Mouse (Mus musculus) neutrophil, adult 5-6 weeks (primary cell): ENCODE results near the gene Ubap2l. TPM values are rescaled to one million over a fixed set of nuclear protein-coding genes. Genes with fewer than 3 reads are reported as not detected.

ENCODE experiments used
- ATAC-seq: fragments of 151-379, 151-347 bp; 2 replicates; pipeline ENCODE4 v1.8.0; 2017; ENCODE audit warnings: mild to moderate bottlenecking, moderate TSS enrichment; ENCODE audit not compliant: insufficient number of reproducible peaks, poor library complexity, low FRiP score, severe bottlenecking; ENCODE audit errors: extremely low read depth
- total RNA-seq: library from RNA; stranded (forward); fragments of 200-1000 nt; gene quantifications from 2 replicates; pipeline ENCODE4 v1.2.3, GENCODE M21; 2017

The Ubap2l gene
- total RNA-seq, 1 experiment from 2014 or later: 235 TPM

GRCm38 (mm10) chr3:89994807-89995515 lies 57.5 kb downstream of the Ubap2l start:
- no peak for ATAC-seq

- no peak for ATAC-seq
Measured at GRCm38 (mm10) chr3:89987822-89988221, 64.6 kb downstream of the Ubap2l start.

- no peak for ATAC-seq
Measured at GRCm38 (mm10) chr3:89987211-89987610, 65.2 kb downstream of the Ubap2l start.

- no peak for ATAC-seq
Measured at GRCm38 (mm10) chr3:89982426-89982825, 70.0 kb downstream of the Ubap2l start.

- ATAC-seq: no peak
Measured at GRCm38 (mm10) chr3:89976859-89977258, 75.6 kb downstream of the Ubap2l start.

- no peak for ATAC-seq
Measured at GRCm38 (mm10) chr3:89968509-89968908, 83.9 kb downstream of the Ubap2l start.

- ATAC-seq: peak; percentile 17; the same call in 1 of the 2 replicates
Measured at GRCm38 (mm10) chr3:89966946-89967345, 85.5 kb downstream of the Ubap2l start.

- no peak for ATAC-seq
Measured at GRCm38 (mm10) chr3:89965972-89966371, 86.5 kb downstream of the Ubap2l start.

GRCm38 (mm10) chr3:89965557-89965956 lies 86.9 kb downstream of the Ubap2l start:
- no peak for ATAC-seq

- ATAC-seq: 0 out of 2 replicates have a peak, but pooled peaks have one; percentile 34
Measured at GRCm38 (mm10) chr3:89963926-89964739, 88.3 kb downstream of the Ubap2l start.

- ATAC-seq: peak; percentile 28; the same call in 1 of the 2 replicates
Measured at GRCm38 (mm10) chr3:89963221-89963763, 89.1 kb downstream of the Ubap2l start, which contains the start of gene Atp8b2. Atp8b2 (minus strand) TSS chr3:89963508.

GRCm38 (mm10) chr3:89962751-89963220 lies 89.6 kb downstream of the Ubap2l start:
- ATAC-seq: no peak

- ATAC-seq: no peak
Measured at GRCm38 (mm10) chr3:89962059-89962750, 90.2 kb downstream of the Ubap2l start.

- no peak for ATAC-seq
Measured at GRCm38 (mm10) chr3:89961436-89961835, 91.0 kb downstream of the Ubap2l start.

- ATAC-seq: peak; percentile 55
Measured at GRCm38 (mm10) chr3:89960469-89960868, 92.0 kb downstream of the Ubap2l start.

GRCm38 (mm10) chr3:89959435-89959834 lies 93.0 kb downstream of the Ubap2l start:
- no peak for ATAC-seq

GRCm38 (mm10) chr3:89957880-89958279 lies 94.5 kb downstream of the Ubap2l start:
- no peak for ATAC-seq

- no peak for ATAC-seq
Measured at GRCm38 (mm10) chr3:89956177-89956971, 96.1 kb downstream of the Ubap2l start.
